Mouse (Mus musculus) cerebellum, postnatal 10 days (tissue): ENCODE data around the gene Pde8b.
A peak's percentile ranks its signal among the peaks of the same experiment; 100 is the strongest.

Experiments
- DNase-seq, 2 experiments: peaks; one replicate each; pipeline ENCODE4 v3.0.0; 2021; ENCODE audit warnings: mixed read lengths in 2 of 2

The Pde8b gene

DNA sequence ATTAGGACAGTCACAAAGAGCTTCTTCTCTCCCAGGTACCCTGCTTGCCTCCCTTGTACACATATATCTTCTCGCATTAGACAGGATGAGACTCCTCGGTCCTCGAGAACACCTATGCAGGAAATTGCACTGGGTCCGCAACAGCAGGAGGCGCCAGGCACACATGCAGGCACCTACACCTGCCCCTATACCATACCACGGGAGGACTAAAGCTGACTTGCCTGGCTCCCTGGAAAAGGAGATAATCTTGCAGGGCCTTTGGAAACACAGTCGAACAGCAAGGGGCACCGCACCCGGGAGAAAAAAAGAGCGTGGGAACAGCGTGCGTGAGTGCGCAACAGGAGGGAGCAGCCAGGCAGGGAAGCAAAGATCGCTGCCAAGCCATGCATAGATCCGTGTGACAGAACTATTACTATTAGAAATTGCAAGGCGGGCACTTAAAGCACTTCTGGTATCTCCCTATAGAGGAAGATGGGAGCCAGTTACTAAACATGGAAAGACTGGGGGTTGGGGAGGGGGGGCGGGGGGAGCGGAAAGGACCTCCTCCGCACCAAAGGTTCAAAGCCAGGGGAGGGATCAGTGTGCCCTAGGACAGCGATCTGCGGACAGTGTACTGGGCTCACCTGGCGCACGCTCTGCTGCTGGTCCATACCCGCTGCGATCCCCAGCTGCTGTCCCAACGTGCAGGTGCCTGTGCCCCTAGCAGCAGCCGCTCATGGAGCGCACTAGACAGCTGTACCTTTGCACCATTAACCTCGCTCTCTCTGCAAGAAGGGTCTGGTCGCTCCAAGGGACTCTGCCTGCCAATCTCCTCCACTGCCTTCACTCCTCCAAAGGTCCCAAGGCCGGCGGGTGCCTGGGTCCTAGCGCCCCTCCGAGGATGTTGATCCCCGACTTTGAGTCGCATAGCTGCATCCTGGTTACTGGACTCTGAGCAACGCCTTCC, at the start of gene Pde8b:
Gene Pde8b, minus strand, starts transcription at position 826 of the 946 bp plus-strand sequence.
- peak; percentile 37 to 43 for DNase-seq

DNA sequence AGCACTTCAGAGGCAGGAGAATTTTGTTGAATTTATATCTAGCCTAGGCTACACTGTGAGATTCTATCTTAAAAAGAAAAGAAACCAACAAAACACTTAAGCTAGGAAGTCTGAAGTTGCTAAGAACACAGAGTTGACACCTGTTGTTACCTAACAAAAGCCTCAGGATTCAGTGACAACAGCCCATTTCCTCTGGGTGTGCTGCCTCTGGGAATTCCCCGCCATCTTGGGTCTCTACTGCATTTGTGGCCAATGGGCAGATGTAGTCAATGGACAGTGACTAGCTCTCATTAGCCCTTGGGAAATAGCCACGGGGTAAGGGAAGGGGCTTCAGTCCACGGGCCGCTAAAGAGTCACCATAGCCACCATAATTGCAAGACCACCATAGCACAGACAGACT, 41.8 kb upstream of the Pde8b start:
- DNase-seq, result no peak

DNA sequence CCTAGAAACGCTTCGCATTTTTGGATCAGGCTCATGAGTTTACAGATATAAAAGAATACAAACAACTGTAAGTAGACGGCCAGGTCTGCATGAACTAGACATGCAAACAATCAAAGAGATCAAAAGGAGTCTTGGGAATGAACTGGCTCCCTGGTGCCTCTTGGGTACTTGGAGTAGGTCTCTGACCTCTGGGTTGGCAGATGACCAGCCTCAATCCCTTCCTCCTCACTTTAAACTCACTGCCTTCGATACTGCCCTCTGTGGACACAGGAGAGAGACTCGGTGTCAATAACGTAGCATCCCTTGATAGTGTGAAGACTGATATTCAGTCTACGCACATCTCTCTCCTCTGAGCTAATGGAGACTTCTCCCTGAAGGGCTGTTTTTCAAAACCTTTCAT, 37.9 kb upstream of the Pde8b start:
- no peak for DNase-seq

DNA sequence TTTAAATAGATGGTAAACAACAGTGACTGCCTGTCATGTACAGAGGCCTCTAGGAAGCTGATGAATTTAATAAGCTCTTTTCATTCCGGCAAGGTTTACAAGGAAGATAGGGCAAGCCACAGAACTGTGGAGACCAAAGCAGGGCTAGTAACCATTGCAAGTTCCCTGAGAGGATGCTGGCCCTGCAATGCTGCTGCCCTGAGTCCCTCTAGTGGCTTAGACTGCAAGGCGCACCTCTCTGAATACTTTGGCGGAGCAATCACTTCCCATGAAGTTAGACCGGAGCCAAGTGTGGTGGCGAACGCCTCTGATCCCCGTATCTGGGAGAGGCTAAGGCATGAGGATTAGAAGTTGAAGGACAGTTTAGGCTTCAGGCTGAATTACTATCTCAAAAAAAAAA, 36.9 kb upstream of the Pde8b start:
- peak; percentile 86 to 87 for DNase-seq

DNA sequence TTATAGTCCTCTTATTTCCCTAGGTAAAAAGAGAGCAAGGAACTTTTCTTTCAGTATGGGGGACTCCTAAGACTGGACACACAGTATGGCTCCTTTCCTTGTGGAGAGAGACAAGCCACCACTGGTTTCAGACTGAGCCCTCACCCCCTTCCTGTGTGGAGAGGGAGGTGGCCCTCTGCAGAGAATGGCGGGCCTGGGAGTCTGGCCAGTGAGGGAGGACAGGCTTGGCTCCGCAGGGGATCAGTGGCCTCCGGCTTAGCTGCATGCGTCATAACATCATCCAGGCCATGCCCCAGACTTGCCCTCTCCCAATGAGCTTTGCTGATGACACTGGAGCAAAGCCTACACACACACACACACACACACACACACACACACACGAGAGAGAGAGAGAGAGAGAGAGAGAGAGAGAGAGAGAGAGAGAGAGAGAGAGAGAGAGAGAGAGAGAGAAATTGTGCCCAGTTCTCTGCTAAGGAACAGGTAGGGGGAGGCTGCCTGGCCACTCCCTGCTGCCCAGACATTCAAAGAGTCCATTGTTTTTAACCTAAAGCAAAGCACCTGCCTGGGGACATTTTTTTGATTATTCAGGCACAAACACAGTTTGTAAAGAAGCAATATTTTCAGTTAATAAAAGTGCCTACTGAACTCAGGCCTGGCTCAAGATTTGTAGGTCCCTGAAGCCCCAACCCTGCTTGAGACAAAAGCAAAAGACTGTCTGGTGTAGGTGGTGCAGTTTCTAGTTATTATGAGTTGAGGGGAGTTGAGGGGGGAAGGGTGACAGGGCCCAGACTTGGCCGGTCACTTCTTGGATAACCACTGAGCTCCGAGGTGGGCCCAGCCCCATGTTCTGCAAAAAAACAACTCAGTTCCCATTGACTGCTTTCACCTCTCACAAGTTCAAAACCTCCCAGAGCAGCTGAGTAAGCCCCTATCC, 31.9 kb upstream of the Pde8b start:
- peak; percentile 36 to 56 for DNase-seq

DNA sequence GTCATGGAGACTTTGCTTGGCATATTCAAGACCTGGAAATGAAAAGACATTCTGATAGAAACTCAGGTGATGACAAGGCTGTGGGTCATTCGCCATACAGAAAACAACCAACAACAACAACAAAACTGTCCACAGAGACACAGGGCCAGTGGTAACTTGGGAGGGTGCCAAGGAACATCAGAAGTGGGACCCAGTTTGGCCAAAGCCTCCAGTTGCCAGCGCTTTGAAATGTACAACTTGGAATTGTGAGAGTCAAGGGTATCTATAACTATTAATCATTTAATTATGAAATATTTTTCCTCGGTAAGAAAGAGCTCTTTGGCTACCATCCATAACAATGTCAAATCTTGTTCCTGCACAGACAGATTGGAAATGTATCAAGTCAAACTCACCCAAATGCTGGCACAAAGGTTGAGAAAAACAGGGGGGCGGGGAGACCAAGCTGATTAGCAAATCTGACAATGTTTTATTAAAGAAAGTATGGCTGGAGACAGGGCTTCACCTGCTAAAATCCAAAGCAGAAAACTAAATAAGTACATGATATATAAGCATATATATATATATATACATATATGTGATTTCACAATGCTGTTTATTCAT, 28.4 kb upstream of the Pde8b start:
- peak in 1 of 2 experiments; percentile 20 for DNase-seq

DNA sequence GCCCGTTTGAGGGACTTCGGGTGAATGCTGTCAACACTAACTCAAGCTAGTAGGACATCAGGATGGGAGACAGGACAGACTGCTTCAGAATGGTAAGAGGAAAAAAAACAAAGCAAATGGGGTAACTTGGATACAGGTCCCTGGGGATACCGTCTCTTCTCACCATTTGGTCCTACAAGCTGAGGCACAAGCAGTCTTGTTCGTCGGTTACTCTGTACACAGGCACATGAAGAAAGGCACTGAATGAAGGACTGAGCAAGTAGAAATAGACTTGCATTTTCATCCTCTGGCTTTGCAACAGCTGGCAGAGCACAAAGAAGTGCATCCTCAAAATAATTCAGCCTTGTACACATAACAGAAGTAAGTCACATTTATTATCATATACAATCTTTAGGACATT, 14.6 kb upstream of the Pde8b start:
- DNase-seq, result no peak

DNA sequence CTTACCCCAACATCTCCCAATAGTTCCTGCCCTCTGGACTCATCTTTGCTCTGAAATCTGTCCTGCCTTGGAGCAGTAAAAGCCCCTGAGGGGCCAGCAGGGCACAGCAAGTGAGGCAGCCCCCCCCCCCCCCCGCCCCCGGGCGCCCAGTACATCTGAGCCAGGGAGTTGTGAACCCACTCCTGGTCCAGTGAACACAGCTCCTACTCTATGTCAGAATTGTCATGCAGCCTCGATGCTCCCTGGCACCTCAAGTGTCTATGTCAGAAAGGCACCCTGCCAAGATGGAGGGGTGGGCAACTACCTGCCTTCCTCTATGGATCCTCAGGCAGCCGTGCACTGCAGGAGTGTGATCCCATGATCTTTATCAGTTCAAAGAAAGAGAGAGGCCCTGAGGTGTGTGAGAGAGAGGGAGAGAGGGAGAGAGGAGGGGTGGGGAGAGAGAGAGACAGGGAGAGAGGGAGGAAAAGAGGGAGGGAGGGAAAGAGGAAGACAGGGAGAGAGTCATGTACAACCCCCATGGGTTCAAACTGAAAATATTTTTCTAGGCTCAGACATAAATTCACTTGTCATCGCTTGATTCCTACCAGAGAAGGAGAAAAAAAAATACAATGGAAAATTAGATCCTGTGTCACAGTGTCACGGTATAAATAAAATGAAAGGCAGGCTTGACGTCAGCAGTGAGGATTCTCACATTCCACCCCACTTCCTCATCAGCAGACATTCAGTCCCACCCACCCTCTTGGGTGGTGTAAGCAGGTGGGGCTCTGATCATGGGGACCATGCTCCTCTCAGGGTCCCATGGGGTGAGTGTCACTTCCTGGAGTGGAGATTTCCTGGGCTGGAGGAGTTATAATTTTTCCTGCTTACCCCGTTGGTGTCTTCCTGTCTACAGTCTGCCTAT, 11.0 kb upstream of the Pde8b start:
- DNase-seq, result no peak

DNA sequence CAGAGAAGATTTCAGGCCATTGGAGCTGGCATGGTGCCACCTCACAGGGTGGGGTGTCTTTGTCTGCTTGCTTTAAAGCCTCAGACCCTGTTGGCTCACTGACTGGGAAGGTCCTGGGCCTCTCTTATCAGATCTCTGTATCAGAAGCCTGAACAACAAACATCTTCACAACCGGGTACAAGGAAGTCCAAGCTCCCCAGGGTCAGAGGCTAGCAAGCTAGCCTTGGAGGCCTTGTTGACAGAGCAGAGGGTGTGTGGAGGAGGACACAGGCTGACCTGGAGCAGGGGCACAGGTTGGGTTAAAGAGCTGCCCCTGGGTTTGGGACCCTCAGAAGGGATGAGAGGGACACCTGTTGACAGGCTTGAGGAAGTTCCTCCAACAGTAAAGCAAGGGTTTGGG, 10.3 kb upstream of the Pde8b start:
- DNase-seq, result peak; percentile 9 to 18

DNA sequence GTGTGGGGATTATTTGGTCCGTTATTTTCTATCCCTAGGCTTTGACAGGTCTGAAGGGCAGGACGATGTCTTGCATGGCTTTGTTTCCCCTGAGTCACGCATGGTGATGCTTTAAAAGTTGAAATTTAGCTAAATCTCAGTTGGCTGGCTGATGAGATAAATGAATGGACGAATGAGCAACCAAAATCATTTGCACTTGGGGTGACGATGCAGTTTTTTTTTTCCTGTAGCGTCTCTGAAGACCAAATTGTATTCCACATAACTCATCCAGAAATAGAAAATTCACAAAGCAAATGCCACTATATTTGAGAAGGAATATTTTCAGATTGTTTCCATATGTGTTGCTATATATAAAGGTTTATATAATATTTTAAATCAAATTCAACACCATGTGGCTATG, 6.9 kb upstream of the Pde8b start:
- DNase-seq, result no peak

DNA sequence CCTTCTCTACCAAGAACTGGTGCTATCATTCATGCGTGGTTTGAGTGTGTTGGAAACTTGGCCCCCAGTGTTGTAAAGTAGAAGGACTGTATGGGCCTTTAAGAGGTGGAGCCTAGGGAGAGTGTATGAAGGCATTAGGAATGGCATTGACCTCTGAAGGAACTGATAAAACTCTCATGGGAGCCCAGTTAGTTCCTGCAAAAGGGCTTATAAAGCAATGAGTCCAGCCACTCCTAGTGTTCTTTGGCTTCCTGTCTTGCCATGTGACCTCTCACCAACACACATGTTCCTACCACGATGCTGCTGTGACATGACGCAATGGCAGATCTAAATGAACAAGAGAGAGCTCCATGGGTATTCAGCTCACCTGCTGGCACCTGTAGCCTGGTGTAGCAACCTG, 4.9 kb upstream of the Pde8b start:
- no peak for DNase-seq

DNA sequence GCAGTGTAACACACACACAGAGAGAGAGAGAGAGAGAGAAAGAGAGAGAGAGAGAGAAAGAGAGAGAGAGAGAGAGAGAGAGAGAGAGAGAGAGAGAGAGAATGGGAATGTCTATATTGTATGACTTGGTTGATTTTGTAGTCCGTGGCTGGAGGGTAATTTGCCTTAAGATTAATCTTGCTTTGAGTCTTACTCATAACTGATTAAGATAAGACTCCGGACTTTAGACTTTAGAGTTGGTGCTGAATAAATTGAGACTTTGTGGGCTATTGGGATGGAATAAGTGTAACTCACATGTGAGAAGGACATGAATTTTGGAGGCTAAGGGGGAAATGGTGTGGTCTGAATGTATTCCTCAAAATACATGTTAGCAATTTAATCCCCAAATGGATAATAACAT, 7.1 kb downstream of the Pde8b start:
- DNase-seq, result no peak

DNA sequence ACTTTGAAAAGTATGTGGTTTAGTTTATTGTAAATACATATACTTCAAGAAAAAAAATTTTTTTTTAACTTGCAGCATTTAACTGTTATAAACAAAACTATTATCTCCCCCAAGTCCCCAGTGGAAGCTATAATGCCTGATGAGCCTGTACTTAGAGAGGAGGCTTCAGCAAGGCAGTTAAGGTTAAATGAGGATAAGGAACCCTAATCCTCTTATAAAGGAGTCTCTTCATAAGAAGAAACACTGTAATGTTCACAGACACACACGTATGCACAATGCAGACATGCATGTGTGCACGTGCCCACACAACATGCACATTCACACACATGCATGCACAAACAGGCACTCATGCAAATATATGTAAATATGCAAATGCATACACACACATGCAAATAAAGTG, 12.6 kb downstream of the Pde8b start:
- no peak for DNase-seq

DNA sequence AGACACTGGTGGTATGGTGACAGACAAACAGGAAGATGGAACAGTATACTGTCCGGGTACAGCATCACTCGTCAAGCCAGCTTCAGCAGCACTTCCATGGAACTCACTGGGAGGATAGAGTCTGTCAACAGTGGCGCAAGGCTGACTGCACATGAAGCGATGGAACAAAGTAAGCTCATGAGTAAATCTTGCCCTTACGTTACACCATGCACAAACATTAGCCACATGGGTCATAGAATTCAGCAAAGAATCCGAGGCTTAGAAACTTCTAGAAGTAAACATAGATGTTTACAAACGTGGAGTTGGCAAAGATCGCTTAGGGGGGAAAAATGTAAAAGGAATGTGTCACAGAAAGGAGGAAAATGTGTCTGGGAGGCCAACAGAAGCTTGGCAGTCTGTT, 14.9 kb downstream of the Pde8b start:
- DNase-seq, result no peak

DNA sequence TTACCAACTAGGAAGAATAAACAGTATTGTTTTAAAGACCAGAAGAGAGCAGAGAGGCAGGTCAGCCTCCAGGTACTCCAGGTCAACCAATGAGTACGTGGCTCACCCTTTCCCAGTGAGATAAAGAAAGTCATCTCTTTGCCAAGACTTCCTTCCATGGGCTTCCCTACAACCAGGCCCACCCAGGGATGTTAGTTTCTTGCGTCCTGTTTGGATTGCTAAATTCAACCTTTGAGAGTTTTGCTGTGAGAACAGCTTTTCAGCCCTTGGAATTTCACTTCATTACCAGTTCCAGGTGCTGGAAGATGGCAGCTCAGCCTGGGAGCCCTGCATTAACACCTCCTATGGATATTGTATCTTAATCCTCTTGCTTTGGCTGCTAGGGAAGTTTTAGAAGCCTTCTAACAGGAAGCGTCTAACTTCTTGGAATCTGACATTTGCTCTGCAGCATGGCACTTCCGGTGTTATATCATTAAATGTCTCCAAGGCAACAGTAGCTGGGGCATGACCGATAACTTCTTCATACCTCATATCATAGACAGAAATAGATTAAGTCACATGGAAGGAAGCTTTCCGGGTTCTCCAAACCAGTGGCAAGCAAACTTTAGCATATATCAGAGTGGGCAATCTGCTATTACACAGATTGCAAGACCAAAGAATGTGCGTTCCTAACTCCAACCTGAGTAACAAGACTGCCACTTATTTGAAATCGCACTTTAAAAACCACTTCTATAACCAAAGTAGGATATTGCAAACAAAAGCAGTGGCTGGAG, 18.6 kb downstream of the Pde8b start:
- no peak for DNase-seq

DNA sequence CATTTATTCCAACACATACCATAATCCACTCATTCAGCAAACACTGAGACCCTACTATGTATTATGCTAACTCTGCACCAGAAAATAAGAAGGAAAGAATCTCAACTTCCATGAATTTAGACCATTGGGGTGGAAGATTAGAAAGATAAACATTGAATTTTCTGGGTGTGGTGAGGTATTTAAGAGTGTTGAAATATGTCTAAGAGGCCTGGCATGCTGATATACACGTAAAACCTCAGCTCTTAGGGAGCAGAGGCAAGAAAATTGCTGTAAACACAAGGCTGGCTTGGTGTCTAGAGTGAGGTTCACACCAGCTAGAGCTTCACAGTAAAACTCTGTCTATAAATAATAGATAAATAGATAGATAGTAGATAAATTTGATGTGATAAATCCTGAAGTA, 19.8 kb downstream of the Pde8b start:
- no peak for DNase-seq

DNA sequence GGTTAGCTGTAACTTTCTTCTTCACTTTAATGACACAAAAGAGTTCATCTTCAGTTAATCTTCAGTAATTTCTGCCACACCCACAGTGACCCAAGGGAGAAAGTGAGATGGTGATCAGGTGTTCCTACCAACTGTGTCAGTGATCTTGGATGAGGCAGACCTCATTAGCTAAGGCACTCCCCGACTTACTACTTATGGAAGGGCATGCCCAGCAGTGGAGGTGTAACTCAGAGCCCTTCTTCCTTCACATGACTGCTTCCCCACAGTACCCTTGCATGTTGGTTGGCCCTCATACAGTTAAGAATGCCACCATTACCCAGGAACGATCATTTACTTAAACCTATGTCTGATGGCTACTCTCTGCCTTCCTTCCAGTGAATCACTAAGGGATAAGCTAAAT, 25.6 kb downstream of the Pde8b start:
- DNase-seq, result no peak

DNA sequence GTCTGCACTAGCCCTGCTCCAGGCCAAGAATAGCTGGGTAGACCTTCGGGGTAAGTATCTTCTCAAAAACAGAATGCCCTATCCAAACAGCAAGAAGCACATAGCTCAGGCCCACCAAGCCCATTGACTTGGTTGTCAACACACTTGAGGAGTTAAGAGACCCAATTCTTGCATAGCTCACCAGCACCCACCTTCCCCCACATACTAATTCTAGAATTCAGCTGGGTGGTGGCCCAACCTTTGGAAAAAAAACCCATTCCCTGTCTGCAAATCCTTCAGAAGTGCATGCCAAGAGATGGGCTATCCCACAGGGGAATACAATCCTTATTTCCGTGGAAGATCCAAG, 26.7 kb downstream of the Pde8b start:
- DNase-seq, result no peak

DNA sequence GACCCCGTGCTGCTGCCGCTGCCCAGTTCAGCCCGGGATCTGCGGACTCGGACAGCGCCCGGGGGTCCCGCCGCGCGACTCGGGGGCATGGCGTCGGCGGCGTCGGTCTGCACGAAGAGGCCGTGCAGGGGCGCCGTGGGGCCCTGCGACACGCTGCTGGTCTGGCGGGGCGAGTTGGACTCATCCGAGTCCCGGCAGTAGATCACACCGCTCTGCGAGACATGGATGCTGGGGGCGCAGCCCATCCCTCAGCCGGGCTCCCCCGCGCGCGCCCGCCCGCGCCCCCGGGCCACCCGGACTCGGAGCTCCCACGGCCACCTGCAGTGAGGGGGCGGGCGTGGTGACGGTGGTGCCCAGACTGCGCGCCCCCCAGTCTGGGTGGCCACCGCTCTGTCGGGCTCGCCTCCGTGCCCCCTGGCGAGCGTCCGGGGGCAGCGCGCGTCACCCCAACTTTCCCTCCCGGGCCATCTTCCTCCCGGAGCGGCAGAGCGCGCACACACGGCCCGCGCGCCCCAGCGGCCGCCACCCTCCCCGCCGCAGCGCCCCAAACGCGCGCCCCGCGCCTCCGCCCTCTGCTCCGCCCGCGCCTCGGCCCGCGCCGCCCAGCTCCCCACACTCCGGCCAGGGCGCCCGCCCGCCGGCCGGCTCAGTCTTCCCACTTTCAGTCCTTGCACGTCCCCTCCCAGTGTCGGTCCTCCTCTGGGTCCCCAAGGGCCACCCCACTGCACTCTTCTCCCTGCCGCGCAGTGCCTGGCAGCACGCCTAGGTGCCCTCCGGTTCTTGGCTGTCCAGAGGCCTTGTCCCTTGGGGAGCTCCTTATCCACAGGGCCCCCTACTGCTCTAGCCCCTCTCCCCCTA, 27.3 kb downstream of the Pde8b start:
- DNase-seq, result peak; percentile 45 to 55

DNA sequence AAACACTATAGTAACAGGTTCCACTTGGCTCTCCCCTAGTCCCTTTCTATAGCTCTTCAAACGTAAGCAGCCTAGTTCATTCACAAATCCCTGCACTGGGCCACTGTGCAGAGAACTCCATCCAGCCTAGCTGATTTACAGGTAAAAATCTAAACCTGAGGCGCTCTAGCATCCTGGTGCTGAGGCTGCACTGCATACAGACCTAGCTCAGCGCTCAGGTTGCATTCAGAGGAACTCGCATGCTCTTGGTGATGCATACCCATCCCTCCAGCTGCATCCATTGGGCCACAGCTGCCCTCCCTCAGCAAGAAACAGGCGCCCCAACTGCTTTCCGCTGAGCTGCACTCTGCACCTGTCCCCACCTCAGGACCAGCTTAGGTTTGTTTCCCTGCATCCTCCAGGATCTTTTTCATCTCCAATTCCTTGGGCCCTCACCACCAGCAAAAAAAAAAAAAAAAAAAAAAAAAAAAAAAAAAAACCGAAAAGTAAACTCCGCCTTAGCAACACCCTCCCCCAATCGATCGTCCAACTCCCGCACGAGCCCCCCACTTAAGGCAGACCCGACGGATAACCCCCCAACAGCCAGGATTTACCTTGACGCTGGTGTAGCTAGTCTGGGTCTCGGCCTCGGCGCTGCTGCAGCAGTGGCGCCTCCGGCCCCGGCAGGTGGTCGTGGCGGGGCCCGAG, 28.1 kb downstream of the Pde8b start:
- DNase-seq, result peak in 1 of 2 experiments; percentile 13
